Mouse (Mus musculus) mouse trophoblast stem cell (cell line): ENCODE measurements around the gene Olfr1045.
"Not testable (repeated sequence)": the region's sequence is repeated elsewhere in the genome, so short reads cannot be mapped to it uniquely, and the experiment has no call there.

Experiments
- in situ Hi-C, 2 experiments: fragments of 300-500 bp; cut with MseI, MboI; formaldehyde crosslinking; loops; 2 replicates in 1 of 2; 3 replicates in 1 of 2; pipeline ENCODE4 v1.15.1; 2025

The Olfr1045 gene

GRCm38 (mm10) chr2:86202909-86203308, at the start of gene Olfr1045:
Gene Olfr1045 (minus strand): TSS chr2:86203009.
- in situ Hi-C loops, result no loop called here

GRCm38 (mm10) chr2:86240189-86240588, 37.4 kb upstream of the Olfr1045 start, which contains the start of gene Olfr1048:
Gene Olfr1048 (minus strand): TSS chr2:86240289.
- in situ Hi-C loops, result no loop called here

GRCm38 (mm10) chr2:86231301-86231700, 28.5 kb upstream of the Olfr1045 start, which contains the start of gene Olfr1047:
Gene Olfr1047 (minus strand): TSS chr2:86231401.
- in situ Hi-C loops, result no loop called here

DNA sequence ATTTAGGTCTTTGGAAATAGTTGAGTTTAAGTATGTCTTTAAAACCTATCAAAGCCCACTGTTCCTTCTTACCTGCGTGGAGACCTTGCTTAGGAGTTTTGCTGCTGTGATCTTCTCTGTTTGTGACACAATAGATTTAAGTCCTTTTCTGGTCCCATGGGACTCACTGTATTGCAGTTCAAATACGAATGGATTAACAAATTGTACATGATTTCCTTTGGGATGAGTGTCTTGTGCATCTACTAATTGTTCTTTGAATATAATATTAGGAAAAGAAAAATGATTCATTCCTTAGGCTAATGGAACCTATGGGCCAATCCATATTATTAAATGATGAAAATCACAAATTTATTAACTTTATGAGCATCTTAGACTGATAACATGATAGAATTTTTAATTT, 16.4 kb upstream of the Olfr1045 start, which contains the start of gene Olfr1046:
Gene Olfr1046, minus strand, starts transcription at position 101 of the 400 bp plus-strand sequence.
- in situ Hi-C loops, result no loop called here

- in situ Hi-C loops, result no loop called here
Measured at GRCm38 (mm10) chr2:86195863-86196262, 6.9 kb downstream of the Olfr1045 start.

GRCm38 (mm10) chr2:86185583-86185982, 17.2 kb downstream of the Olfr1045 start, which contains the start of gene Olfr52:
Gene Olfr52 (minus strand): TSS chr2:86185683.
- in situ Hi-C loops, result no loop called here

DNA sequence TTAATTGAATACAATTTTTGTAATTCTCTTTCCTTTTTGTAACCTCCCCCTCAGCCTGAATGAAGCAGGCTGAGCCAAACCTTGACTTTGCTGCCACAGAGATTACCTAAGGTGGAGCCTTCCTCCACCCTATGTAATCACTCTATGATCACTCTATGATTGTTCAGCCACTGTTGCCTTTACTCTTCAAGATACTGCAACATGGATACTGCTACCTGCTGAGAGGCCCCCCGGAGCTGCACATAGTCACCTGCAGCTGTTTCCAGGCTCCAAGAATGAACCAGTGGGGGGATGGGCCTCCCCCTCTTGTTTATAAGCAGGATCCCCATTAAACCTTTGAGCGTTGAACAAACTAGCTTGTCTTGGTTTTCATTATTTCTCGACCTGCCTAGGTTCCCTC, 22.9 kb downstream of the Olfr1045 start:
- in situ Hi-C loops, result no loop called here

DNA sequence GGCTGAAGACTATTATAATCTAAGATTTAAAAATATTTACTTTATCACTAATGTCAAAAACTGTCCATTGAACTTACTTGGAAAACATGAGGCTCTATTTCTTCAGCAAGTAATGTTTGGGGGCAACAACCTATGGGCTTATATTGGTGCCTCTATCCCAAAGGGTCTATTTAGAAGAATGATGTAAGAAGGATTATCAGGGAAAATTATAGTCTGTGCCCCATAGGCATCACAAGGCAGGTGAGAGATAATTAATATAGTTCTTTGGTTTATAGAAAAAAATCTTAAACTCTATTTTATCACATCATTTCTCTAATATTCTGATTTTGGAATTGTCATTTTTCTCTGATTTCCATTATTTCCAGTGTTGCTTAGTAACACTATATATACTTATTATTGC, 25.1 kb downstream of the Olfr1045 start, which contains the start of gene Olfr1044:
Gene Olfr1044, minus strand, starts transcription at position 101 of the 400 bp plus-strand sequence.
- in situ Hi-C loops, result no loop called here

GRCm38 (mm10) chr2:86175422-86175821, 27.4 kb downstream of the Olfr1045 start:
- in situ Hi-C loops, result not testable (repeated sequence)

- in situ Hi-C loops, result no loop called here
Measured at GRCm38 (mm10) chr2:86167422-86167821, 35.4 kb downstream of the Olfr1045 start, which contains the start of gene Olfr1043. Gene Olfr1043 (minus strand): TSS chr2:86167522.

DNA sequence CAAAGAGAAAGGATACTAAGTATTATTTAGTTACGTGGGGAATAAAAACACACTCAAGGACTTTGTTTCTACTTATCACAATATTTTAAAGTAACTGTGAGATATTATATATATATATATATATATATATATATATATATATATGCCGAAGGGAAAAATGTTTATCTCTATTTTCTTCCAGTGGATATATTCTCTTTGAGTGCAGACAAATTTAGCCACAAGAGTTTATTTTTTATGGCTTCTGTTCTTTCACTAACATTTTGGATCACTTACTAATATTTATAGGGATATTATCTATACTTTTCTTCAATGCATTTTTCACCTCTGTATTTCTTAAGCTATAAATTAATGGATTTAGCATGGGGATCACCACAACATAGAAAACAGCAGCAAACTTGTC, 41.1 kb downstream of the Olfr1045 start, which contains the start of gene Olfr1042:
Gene Olfr1042, minus strand, starts transcription at position 101 of the 400 bp plus-strand sequence.
- in situ Hi-C loops, result no loop called here

DNA sequence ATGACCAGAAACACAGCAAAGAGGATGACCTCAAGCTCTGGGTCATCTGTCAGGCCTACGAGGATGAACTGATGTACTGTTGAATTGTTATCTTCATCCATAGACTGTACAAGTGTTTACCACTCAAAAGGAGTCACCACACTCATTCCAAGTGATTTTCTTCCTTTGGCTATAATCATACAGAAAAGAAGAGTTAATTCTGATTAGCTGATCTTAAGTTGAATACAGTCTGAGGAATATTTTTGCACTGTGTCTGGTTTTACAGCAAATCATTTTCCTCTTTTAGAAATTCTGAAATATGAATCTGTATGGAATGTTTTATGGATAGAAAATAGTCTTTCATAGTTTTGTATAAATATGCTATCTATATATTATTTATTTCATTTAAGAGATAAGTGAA, 56.2 kb downstream of the Olfr1045 start, which contains the start of gene Olfr1040:
Gene Olfr1040, minus strand, starts transcription at position 101 of the 400 bp plus-strand sequence.
- in situ Hi-C loops, result no loop called here
